Mouse (Mus musculus): ENCODE measurements around the gene Stk39.
A peak's percentile ranks its signal among the peaks of the same experiment; 100 is the strongest.

DNA sequence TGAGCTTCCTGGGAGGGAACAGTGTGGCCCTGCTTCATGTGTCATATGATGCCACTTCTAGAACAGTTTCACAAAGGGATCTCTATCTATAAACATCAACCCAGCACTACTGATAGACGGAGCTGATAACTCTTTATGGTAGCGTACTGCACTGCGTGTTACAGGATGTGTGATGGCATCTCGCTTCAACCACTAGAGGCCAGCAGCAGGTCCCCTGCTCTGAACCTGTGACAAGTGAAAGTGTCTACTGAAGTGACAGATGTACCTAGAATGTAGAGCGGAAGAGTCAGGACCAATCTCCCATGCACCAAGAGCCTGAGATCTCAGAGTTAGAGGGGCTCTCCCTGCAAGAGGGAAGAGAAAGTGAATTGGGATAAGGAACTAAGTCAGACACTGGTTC, 41.6 kb downstream of the Stk39 start:
- TF ChIP-seq CTCF (IDR thresholded peaks at IDR 0.05; ENCODE audit: borderline replicate concordance, insufficient read depth, low read length), result peak; percentile 31; the same call in 1 of the 2 replicates
- TF ChIP-seq POLR2A (IDR thresholded peaks at IDR 0.05; ENCODE audit: low read depth, low read length), result no peak
